Mouse (Mus musculus) gastrocnemius, postnatal 14 days (tissue): Measurements from ENCODE around the gene Snrnp70. TPM values are rescaled to one million over a fixed set of nuclear protein-coding genes. Genes with fewer than 3 reads are reported as not detected.
A peak's percentile ranks its signal among the peaks of the same experiment; 100 is the strongest.

Source experiments
- DNase-seq: peaks from one replicate; pipeline ENCODE4 v3.0.0; 2021; ENCODE audit warnings: mixed read lengths
- intact Hi-C: fragments of 180-260 bp; cut with DNase I; formaldehyde crosslinking; loops from one replicate; pipeline ENCODE4 v1.15.1; 2025; ENCODE audit warnings: low total_unique reads
- long read RNA-seq, 2 experiments: library from polyadenylated mRNA; stranded (forward); transcript quantifications; one replicate each; pipeline ENCODE4 v2.0.0; 2021
- total RNA-seq, 2 experiments: library from RNA; stranded (reverse); gene quantifications; 2 replicates each; pipeline ENCODE4 v1.2.3; 2021

The Snrnp70 gene
- total RNA-seq, result 10 to 100 TPM; 90.1 to 93.1 TPM
- long read RNA-seq, experiment 1, partial matches to known transcripts, result 2 of 18 reads
- long read RNA-seq, experiment 1, other reads (novel, unspliced or antisense), result 12 of 18 reads
- long read RNA-seq, experiment 2, full-length matches to known transcripts, result 10 of 22 reads
- long read RNA-seq, experiment 2, partial matches to known transcripts, result 0 of 22 reads
- long read RNA-seq, experiment 2, other reads (novel, unspliced or antisense), result 12 of 22 reads

DNA sequence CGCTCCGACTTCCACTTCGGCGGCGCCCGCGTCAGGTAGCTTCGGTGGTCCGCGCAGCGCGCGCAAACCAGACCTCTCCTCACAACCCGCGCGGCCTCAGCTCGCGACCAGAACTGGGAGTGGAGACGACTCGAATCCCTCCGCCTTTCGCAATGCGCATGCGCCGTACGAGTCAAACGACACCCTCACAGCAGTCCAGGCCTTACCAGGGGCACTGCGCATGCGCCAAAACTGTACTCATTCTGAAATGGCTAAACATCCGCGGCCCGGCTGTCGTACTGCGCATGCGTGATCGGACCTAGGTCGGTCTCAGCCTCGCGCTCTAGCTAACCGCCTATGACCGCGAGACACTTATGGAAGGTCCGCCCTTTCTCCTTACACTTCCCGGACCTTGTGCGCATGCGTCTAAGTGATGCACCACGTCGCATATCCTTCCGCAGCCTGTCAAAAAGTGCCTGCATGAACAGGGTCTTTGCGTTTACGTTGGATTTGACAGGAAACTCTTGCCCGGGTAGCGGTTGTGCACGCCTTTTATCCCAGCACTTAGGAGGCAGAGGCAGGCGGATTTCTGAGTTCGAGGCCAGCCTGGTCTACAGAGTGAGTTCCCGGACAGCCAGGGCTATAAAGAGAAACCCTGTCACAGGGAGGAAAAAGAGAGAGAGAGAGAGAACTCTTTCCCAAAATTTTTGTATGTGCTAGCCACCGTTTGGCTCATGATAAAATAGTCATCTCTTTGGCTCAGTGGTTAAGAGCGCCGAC is at the start of gene Snrnp70:
Gene Snrnp70 (minus strand): TSS at position 165 of the 759 bp plus-strand sequence.
- intact Hi-C loops, result no loop called here

DNA sequence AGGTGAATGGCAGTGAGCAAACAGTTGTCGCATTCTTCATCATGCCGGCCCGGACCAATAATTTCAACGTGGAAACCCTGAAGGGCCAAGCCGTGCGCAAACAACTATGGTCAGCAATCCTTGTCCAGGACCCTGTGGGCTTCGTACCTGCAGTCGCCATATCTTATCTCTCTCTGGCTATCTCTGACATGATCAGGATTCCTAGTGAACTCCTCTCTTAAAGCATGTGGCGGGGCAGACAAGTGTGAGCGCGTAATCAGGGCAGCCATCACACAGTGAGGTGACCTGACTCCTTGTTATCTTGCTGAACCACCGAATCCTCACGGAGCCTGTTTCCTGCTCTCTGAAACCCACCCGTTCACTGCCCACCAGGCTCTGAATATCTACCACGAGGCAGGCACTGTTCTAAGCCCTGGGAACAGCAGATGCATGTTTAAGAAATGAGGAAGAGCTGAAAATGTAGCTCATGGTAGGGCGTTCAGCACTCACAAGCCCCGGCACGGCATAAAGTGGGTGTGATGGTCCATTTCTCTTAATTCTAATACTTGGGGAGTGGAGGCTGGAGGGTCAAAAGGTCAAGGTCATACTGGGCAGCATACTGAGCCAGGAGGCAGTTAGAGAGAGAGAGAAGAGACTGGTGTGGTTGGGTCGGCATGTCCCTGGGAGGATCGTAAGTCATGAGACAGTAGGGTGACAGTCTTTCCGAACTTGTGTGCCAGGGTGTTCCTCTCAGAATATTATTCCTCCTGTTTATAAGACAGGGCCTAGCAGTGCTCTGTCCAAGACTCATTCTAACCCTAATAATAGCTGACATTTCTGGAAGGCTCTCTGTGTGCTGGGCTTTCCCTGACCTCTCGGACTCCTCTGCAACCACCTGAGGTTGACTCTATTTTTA is 48.2 kb upstream of the Snrnp70 start:
- no peak for DNase-seq
- intact Hi-C loops, result no loop called here

More for the DNA sequence above, at the start of gene Snrnp70:
- DNase-seq, result peak; percentile 100

DNA sequence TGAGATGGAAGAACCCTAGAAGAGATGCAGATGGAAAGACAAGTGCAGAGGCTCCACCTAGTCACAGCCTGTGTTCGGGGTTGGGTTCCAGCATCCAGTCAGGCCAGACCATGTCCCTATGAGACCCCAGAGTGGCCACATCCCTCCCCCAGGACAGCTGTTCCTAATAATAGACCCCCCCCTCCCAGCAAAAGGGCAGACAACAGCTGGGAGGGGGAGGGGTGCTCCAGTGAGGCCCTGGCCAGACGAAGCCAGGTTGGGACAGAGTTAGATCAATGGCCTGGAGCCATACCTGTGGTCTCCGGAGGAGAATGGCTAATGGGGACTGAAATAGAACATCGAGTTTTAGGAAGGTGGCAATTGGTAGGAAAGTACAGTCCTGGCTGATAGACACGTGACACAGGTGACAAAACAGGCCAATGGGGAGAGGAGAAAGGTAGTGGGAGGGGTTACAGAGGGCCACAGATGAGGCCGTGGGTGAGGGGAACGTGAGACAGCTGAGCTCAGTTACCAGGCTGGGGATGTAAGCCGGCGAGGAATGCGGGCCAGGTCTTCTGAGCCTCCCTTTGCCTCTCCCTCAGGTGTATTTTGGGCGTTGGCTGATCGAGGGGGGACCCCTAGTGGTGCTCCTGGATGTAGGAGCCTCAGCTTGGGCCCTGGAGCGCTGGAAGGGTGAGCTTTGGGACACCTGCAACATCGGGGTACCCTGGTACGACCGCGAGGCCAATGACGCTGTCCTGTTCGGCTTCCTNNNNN is 42.2 kb upstream of the Snrnp70 start, which contains the start of gene Ruvbl2:
Gene Ruvbl2 (minus strand): TSS at position 576 of the 756 bp plus-strand sequence.
- intact Hi-C loops, result no loop called here
- peak; percentile 58 for DNase-seq

DNA sequence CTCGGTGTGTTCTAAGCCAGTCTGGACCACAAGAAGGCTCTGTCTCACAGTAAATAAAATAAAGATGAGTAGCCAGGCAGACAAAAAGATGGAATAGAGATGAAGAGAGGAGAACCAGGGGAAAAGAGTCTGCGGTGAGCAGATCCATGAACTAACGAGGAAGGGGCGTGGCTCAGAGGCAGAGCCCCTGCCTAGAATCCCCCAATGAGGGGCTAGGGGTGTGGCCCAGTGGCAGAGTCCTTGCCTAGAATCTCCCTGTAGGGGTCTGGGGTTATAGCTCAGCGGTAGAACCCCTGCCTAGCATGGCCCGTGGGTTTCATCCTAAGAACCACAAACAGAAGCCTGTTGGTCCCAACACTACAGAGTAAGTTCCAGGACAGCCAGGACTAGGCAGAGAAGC is 41.5 kb upstream of the Snrnp70 start:
- intact Hi-C loops, result no loop called here
- no peak for DNase-seq

DNA sequence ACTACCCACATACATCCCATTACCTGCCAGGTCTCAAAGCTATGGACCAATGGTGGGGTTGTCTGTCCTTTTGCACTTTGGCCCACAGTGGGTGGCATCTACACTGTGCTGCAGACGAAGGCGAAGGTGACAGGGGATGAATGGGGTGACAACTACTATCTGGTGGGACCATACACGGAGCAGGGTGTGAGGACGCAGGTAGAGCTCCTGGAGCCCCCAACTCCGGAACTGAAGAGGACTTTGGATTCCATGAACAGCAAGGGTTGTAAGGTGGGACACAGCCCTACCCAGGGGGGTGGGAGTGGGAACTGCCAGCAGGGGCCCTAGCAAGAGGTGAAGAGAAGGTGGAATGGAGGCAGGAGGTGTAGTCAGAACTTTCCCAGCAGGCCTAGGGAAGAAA is 40.9 kb upstream of the Snrnp70 start:
- intact Hi-C loops, result no loop called here
- no peak for DNase-seq

DNA sequence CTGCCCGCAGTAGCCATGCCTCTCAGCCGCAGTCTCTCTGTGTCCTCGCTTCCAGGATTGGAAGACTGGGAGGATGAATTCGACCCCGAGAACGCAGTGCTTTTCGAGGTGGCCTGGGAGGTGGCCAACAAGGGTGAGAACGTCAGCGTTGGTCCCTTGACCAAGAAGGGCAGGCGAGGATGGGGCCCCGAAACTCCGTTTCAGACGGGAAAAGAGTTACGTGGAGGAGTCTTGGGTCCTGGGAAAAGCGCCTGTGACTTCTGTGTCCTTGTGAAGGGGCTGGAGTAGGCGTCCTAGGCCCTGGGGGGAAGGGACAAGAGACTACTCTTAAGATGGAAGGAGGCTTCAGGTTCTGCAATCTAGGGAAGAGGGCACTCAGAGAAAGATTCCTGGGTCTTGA is 39.5 kb upstream of the Snrnp70 start:
- intact Hi-C loops, result no loop called here
- peak; percentile 47 for DNase-seq

DNA sequence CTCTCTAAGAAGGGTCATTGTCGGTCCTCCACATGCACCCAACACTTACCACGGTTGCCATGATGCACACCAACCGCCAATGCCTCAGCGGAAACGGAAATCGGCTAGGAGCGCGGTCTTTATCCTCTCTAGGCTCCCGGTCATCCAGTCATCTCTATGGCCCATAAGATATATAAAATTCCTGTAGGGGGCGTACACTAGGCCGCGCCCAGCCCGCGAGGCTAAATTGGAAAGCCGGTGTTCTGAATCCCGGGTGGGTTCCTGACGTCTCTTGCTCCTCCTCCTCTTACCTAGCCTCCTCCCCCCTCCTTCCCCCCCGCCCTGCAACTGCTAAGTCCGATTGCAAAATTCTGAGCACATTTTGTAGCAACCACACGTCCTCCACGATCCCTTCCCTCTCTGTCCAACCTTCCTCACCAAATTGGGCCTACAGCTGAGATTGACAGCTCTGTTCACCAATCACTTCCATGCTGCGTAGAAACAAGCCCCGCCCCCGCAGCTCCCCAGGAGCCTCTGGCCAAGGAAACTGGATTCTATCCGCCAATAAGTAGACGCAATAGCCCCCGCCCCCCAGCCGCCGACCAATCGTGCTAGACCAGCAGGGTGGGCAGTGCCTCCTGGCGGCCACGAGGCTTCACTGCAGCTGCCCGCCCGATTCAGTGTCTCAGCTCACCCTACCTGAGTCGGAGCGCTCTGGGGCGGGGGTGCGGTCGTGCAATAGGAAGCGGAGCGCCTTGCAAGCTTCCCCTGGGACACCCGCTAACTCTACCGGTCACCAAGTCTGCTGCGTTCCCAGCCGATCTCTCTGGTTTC is 38.9 kb upstream of the Snrnp70 start, which contains the start of gene Gys1:
Gene Gys1 (plus strand): TSS at position 642 of the 813 bp plus-strand sequence.
- intact Hi-C loops, result no loop called here
- DNase-seq, result peak; percentile 100

DNA sequence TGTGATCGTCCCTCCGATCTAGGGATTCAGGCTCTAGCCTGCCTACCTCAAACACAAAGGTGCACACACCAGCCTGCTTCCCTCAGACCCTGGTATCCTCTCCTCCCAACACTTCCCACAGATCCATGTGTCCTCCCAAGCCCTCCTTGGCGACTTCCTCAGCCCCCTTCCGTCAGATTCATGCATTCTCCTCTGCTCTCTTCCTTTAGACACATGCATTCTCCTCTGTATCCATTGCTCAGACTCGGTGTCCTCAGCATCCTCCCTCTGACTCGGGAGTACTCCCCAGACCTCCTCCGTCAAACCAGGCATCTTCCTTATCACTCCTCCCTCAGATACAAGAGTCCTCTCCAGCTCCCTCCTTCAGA is 38.3 kb upstream of the Snrnp70 start:
- intact Hi-C loops, result no loop called here
- DNase-seq, result no peak

DNA sequence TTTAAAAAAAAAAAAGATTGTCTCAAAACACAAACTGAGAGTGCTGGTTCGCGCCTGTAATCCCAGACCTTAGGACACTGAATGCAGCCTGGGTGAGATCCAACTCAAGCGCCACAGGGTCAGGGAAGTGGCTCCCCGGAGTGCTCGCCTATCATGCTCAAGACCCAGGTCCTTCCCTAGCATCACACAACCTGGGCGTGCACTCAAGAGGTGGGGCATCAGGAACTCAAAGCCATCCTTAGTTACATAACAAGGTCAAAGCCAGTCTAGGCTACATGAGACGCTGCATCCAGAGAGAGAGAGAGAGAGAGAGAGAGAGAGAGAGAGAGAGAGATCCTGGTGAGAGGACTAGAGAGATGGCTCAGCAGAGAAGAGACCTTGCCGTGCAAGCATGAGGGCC is 31.0 kb upstream of the Snrnp70 start:
- no peak for DNase-seq
- intact Hi-C loops, result no loop called here

DNA sequence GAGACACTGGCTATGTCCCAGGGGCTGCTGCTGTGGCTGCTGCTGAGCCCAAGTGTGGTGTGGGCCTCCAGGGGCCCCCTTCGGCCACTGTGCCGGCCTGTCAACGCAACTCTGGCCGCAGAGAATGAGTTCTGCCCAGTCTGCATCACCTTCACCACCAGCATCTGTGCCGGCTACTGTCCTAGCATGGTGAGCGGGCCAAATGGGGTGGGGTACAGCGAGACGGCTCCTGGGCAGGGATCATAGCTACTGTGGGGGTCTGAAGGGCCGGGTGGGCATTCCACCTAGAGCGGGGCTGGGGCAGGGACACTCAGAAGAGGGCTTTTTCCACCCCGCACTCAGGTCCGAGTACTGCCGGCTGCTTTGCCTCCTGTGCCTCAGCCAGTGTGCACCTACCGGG is 25.7 kb upstream of the Snrnp70 start:
- DNase-seq, result no peak
- intact Hi-C loops, result no loop called here

DNA sequence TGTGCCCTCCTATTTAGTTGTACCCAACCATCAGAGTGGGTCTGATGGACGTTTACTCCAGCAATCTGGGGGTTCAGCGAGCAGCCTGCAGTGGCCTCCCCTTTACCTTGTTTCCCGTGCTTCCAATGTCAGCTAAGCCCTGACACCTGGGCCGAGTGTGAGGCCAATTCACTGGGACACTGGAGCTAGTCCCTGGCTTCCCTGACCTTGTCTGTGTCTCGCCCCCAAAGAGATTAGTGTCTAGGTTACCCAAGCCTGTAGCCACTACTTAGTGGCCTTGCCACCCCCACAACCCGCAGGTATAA is 25.0 kb upstream of the Snrnp70 start, which contains the start of gene Lhb:
Gene Lhb (plus strand): TSS at position 206 of the 305 bp plus-strand sequence.
- DNase-seq, result no peak
- intact Hi-C loops, result no loop called here

DNA sequence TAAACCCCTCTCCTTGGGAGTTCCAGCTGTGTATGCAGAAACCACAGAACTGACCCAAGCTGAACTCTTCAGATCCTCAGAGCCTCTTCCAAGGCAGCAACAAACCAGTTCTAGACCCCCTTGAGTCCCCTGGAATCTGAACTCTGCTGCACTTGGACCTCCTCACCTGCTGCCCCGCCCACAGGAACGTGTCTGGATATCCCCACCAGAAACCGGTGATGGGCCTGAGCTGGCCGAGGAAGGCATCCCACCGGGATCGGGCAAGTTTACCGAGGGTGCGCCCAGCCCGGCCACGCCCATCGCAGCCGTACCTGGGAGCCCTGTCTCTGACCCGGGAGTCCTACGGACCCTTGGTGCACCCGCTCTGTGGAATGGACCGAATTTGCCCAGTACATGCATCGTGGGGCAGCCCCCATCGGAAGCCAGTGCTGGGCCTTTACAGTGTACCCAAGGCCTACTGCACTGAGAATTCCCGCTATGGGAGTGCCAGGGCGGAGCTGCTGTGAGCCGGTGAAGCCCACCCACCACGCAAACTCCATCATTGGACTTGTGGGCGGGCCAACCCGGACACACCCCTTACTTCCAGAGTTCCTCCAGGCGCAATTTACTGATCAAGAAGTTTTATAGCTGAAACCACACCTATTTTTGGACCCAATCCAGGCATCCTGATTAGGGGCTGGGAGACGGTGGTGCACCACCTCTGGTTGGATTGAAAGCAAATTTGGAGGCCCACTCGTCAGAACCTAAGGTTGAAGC is 24.5 kb upstream of the Snrnp70 start:
- DNase-seq, result no peak
- intact Hi-C loops, result no loop called here

DNA sequence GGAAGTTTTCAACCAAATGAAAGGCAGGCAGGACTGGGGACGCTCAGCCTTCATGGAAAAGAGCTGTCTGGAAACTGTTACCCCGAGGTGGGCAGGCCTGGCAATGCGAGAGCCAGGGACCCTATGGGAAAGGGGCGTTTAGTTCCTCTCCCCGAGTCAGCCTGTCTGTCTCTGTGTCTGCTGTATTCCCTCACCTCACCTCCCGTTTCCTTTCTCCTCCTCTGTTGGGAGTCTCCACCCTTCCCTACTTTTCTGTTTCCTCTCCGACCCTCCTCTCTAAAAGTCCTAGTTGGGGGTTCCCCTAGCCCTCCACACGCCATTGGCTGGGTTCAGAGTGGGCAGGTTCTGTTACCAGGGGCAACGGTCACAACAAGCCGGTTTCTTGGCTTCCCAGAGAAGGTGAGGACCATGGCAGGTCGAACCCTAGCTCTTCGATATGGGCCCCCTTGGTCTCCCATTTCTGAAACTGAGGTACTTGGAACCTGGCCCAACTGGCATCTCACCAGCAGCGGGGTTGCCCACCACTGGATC is 22.5 kb upstream of the Snrnp70 start:
- intact Hi-C loops, result no loop called here
- DNase-seq, result no peak

DNA sequence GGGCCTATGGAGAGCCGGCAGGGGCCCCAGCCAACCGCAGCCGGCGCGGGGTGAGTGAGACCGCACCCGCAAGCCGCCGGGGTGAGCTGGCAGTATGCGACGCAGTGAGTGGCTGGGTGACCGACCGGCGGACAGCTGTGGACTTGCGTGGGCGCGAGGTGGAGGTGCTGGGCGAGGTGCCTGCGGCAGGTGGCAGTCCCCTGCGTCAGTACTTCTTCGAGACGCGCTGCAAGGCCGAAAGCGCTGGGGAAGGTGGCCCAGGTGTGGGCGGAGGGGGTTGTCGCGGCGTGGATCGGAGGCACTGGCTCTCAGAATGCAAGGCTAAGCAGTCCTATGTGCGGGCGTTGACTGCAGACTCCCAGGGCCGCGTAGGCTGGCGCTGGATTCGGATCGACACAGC is 20.1 kb upstream of the Snrnp70 start:
- intact Hi-C loops, result no loop called here
- DNase-seq, result no peak

DNA sequence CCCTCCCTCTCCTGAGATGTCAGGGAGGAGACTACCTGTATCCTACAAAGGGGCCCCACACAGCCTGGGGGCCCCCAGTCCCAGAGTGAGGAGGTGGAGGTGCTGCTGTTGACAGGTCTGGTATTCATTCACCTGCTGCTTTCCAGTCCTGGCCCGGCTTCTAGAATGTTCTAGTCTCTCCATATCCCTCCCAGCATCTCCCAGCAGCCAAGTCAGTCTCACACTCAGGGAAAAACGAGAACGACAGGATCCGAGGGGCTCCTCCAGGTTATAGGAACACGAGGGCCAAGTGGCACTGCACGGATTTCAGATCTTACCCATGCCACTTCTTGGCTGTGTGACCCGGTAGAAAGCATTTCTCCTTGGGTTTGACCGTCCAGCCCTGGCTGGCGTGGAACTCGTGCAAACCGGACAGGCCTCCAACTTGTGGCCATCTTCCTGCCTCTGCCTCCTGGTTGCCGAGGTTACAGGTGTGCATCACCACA is 19.2 kb upstream of the Snrnp70 start:
- no peak for DNase-seq
- intact Hi-C loops, result no loop called here

DNA sequence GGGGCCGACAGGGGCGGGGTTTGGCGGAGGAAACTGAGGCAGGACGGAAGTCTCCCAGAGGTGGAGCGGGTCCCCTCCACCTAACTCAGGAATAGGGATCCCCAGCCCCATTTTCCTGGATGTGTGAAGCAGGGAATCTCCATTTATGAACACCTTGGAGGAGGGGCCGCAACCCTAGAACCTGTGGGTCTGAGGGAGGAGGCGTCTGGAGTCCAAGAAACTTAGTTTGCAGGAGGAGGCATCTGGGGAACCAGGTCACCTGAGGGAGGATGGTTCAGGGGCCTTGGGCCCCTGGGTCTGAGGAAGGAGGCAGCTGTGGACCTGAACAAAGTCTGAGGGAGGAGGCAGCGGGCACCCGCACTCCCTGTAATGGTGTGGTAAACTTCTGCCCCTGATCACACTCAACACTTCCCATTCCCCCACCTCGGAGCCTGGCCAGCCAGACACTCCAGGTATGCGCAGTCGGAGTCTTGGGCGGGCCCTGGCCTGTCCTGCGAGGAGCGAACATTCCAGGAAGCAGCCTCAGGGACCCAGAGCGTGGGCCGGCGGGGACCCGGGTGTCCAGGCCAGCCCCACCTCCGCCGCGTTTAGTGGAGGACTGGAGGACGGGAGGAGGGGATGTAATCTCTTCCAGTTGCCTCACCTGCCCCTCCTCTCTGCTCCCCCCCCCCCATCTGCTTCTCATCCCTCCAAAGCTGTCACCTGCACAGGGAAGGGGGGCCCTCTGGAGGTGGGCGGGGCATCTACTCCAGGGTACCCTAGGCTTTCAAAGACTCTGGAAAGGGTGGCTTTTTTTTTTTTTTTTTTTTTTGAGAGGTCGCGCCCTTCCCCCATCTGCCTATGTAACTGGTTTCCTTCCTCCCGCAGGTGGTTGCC is 18.6 kb upstream of the Snrnp70 start:
- no peak for DNase-seq
- intact Hi-C loops, result no loop called here
